Mouse (Mus musculus): Measurements from ENCODE around the gene Hivep1.

DNA sequence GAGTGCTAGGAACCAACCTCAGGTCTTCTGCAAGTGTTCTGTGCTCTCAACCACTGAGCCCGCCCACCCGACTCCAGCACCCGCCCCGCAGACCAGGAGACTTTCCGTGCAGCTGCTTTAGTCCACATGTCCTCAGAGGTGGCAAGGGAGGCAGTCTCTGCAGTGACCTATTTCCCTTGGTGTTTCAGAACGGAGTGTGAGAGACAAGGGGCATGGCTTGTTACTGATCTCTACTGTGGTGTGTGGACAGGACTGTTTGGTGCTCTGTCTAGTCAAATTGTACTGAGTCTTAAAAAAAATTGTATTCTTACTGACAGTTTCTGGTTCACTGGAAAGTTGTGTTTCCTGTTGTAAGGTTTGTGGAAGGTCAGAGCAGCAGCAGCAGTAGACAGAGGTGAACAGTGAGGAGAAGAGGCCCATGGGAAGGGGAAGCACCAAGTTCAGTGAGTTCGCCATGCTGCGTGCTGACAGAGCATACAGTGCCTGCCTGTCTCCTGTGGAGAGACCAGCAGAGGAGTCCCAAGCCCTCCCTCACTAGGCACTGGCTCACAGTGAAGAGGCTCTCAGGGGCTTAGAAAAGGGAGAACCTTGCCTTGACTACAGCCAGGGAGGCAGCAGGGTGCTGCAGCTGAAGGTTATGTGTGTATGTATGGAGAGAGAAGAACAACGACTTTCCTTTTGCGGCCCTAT, 44.1 kb downstream of the Hivep1 start:
- TF ChIP-seq CTCF (IDR thresholded peaks at IDR 0.05) = no peak
- TF ChIP-seq EP300 (IDR thresholded peaks at IDR 0.05) = no peak

All from lung, postnatal 0 days (tissue).